Mouse (Mus musculus) MEL (cell line): ENCODE results near the gene Shank3. TPM values are rescaled to one million over a fixed set of nuclear protein-coding genes. Genes with fewer than 3 reads are reported as not detected.

ENCODE experiments used
- DNase-seq: peaks from one replicate; pipeline ENCODE4 v3.0.0; 2011; ENCODE audit warnings: low read depth, low spot score
- H3K27ac ChIP-seq: 2 replicates; pipeline ENCODE4 v1.5.1; 2012; ENCODE audit warnings: low read depth, mild to moderate bottlenecking, control low read depth, low read length, moderate library complexity; ENCODE audit not compliant: control insufficient read depth
- H3K27me3 ChIP-seq, 2 experiments: fragments of 150-350 bp in 1 of 2; sonication (generic) in 1 of 2; 2 replicates each; pipeline ENCODE4 v1.6.1; 2012; ENCODE audit warnings: low read length in 2 of 2, mild to moderate bottlenecking in 2 of 2, improper control_type of control experiment in 1 of 2, moderate library complexity in 1 of 2; ENCODE audit not compliant: insufficient read depth in 2 of 2, control insufficient read depth in 1 of 2
- H3K36me3 ChIP-seq, 2 experiments: 2 replicates each; pipeline ENCODE4 v1.6.1; 2012 to 2014; ENCODE audit warnings: low read length in 2 of 2, improper control_type of control experiment in 1 of 2, inconsistent platforms in 1 of 2, mild to moderate bottlenecking in 1 of 2; ENCODE audit not compliant: insufficient read depth in 2 of 2, control insufficient read depth in 1 of 2
- H3K4me1 ChIP-seq, 2 experiments: fragments of 150-350 bp in 1 of 2; sonication (generic) in 1 of 2; 2 replicates each; pipeline ENCODE4 v1.6.1; 2012; ENCODE audit warnings: low read length in 2 of 2, improper control_type of control experiment in 1 of 2, mild to moderate bottlenecking in 1 of 2; ENCODE audit not compliant: insufficient read depth in 2 of 2, control insufficient read depth in 1 of 2
- H3K4me3 ChIP-seq, 2 experiments: fragments of 150-350 bp in 1 of 2; sonication (generic) in 1 of 2; 2 replicates each; pipeline ENCODE4 v1.5.1; 2012; ENCODE audit warnings: low read depth in 2 of 2, low read length in 2 of 2, mild to moderate bottlenecking in 2 of 2, moderate library complexity in 2 of 2, control low read depth in 1 of 2, improper control_type of control experiment in 1 of 2; ENCODE audit not compliant: control insufficient read depth in 1 of 2, insufficient read depth in 1 of 2
- H3K79me2 ChIP-seq: 2 replicates; pipeline ENCODE4 v1.6.1; 2012; ENCODE audit warnings: mild to moderate bottlenecking, low read length, moderate library complexity; ENCODE audit not compliant: control insufficient read depth, poor library complexity, insufficient read depth
- H3K9ac ChIP-seq: 2 replicates; pipeline ENCODE4 v1.6.1; 2012; ENCODE audit warnings: low read depth, mild to moderate bottlenecking, control low read depth, low read length, moderate library complexity; ENCODE audit not compliant: control insufficient read depth, poor library complexity, severe bottlenecking
- H3K9me3 ChIP-seq: fragments of 150-350 bp; sonication (generic); replicated peaks from 2 replicates; pipeline ENCODE4 v1.6.1; 2012; ENCODE audit warnings: mild to moderate bottlenecking, low read length, improper control_type of control experiment, moderate library complexity; ENCODE audit not compliant: insufficient read depth
- CHD1 ChIP-seq: IDR thresholded peaks from 2 replicates; pipeline ENCODE4 v1.6.1; 2012; ENCODE audit warnings: low read depth, mild to moderate bottlenecking, inconsistent platforms, low read length, improper control_type of control experiment
- CHD2 ChIP-seq: IDR thresholded peaks from 2 replicates; pipeline ENCODE4 v1.6.1; 2011; ENCODE audit warnings: low read length, improper control_type of control experiment
- CTCF ChIP-seq, 3 experiments: IDR thresholded peaks in 2 of 3; conservative IDR thresholded peaks in 1 of 3; 2 replicates each; pipeline ENCODE4 v1.5.1; 2011 to 2012; ENCODE audit warnings: low read length in 3 of 3, low read depth in 2 of 3, mild to moderate bottlenecking in 2 of 3, improper control_type of control experiment in 1 of 3, inconsistent platforms in 1 of 3, mixed read lengths in 1 of 3, moderate library complexity in 1 of 3; ENCODE audit not compliant: control insufficient read depth in 1 of 3, insufficient read depth in 1 of 3, poor library complexity in 1 of 3, severe bottlenecking in 1 of 3
- E2F4 ChIP-seq: IDR thresholded peaks from 2 replicates; pipeline ENCODE4 v1.6.1; 2011; ENCODE audit warnings: low read depth, low read length, improper control_type of control experiment, borderline replicate concordance
- ETS1 ChIP-seq: IDR thresholded peaks from 2 replicates; pipeline ENCODE4 v1.6.1; 2012; ENCODE audit warnings: low read depth, mild to moderate bottlenecking, inconsistent platforms, low read length, improper control_type of control experiment, moderate library complexity
- GATA1 ChIP-seq: IDR thresholded peaks from 2 replicates; pipeline ENCODE4 v1.6.1; 2011; ENCODE audit warnings: low read depth, low read length, improper control_type of control experiment
- MAZ ChIP-seq: IDR thresholded peaks from 2 replicates; pipeline ENCODE4 v1.6.1; 2012; ENCODE audit warnings: low read depth, mild to moderate bottlenecking, inconsistent platforms, low read length, improper control_type of control experiment
- MXI1 ChIP-seq: IDR thresholded peaks from 2 replicates; pipeline ENCODE4 v1.6.1; 2011; ENCODE audit warnings: mild to moderate bottlenecking, low read depth, low read length, improper control_type of control experiment
- MYB ChIP-seq: IDR thresholded peaks from 2 replicates; pipeline ENCODE4 v1.6.1; 2011; ENCODE audit warnings: mild to moderate bottlenecking, low read depth, low read length, improper control_type of control experiment
- MYC ChIP-seq: IDR thresholded peaks from 2 replicates; pipeline ENCODE4 v1.6.1; 2011; ENCODE audit warnings: low read depth, mild to moderate bottlenecking, low read length, improper control_type of control experiment, moderate library complexity
- POLR2A ChIP-seq, 2 experiments: IDR thresholded peaks; 2 replicates each; pipeline ENCODE4 v1.6.1; 2011 to 2012; ENCODE audit warnings: low read length in 2 of 2, mild to moderate bottlenecking in 2 of 2, control low read depth in 1 of 2, improper control_type of control experiment in 1 of 2, low read depth in 1 of 2, moderate library complexity in 1 of 2; ENCODE audit not compliant: control insufficient read depth in 1 of 2, insufficient read depth in 1 of 2, poor library complexity in 1 of 2
- TBP ChIP-seq: IDR thresholded peaks from 2 replicates; pipeline ENCODE4 v1.8.0; 2011; ENCODE audit warnings: low read depth, low read length, improper control_type of control experiment
- UBTF ChIP-seq: IDR thresholded peaks from 2 replicates; pipeline ENCODE4 v1.6.1; 2012; ENCODE audit warnings: low read depth, mild to moderate bottlenecking, inconsistent platforms, low read length, improper control_type of control experiment, moderate library complexity, borderline replicate concordance; ENCODE audit not compliant: insufficient read depth
- USF1 ChIP-seq: IDR thresholded peaks from 2 replicates; pipeline ENCODE4 v1.6.1; 2014; ENCODE audit warnings: low read depth, mild to moderate bottlenecking, inconsistent platforms, low read length, improper control_type of control experiment, moderate library complexity
- USF2 ChIP-seq, 2 experiments: IDR thresholded peaks; 2 replicates each; pipeline ENCODE4 v1.6.1; 2011 to 2012; ENCODE audit warnings: improper control_type of control experiment in 2 of 2, low read length in 2 of 2, borderline replicate concordance in 1 of 2, inconsistent platforms in 1 of 2, low read depth in 1 of 2, mild to moderate bottlenecking in 1 of 2; ENCODE audit not compliant: insufficient read depth in 1 of 2
- ZC3H11A ChIP-seq: IDR thresholded peaks from 2 replicates; pipeline ENCODE4 v1.6.1; 2012; ENCODE audit warnings: low read depth, mild to moderate bottlenecking, inconsistent platforms, low read length, improper control_type of control experiment
- ZKSCAN1 ChIP-seq: IDR thresholded peaks from 2 replicates; pipeline ENCODE4 v1.6.1; 2012; ENCODE audit warnings: low read depth, mild to moderate bottlenecking, inconsistent platforms, low read length, improper control_type of control experiment, moderate library complexity
- ZMIZ1 ChIP-seq: IDR thresholded peaks from 2 replicates; pipeline ENCODE4 v1.6.1; 2012; ENCODE audit warnings: low read depth, mild to moderate bottlenecking, inconsistent platforms, low read length, improper control_type of control experiment, moderate library complexity
- ZNF384 ChIP-seq: IDR thresholded peaks from 2 replicates; pipeline ENCODE4 v1.6.1; 2012; ENCODE audit warnings: low read depth, mild to moderate bottlenecking, inconsistent platforms, low read length, improper control_type of control experiment
- polyA plus RNA-seq, 2 experiments: library from polyadenylated mRNA; stranded (reverse) in 1 of 2; unstranded in 1 of 2; fragments of >175 nt in 1 of 2; fragments of >200 nt in 1 of 2; gene quantifications; 2 replicates each; pipeline versions ENCODE4 v1.2.1 to v1.2.4; 2012; ENCODE audit warnings: low replicate concordance in 2 of 2, low read depth in 1 of 2; ENCODE audit not compliant: insufficient read length in 2 of 2, insufficient read depth in 1 of 2, missing spikeins in 1 of 2
- total RNA-seq: library from RNA; depleted of rRNA; stranded (reverse); fragments of 300-350 nt; gene quantifications from 2 replicates; pipeline ENCODE4 v1.2.3, GENCODE M21; 2012

The Shank3 gene
- total and polyA plus RNA-seq, 3 experiments: 14.2 to 20.3 TPM; not detected in 1

DNA sequence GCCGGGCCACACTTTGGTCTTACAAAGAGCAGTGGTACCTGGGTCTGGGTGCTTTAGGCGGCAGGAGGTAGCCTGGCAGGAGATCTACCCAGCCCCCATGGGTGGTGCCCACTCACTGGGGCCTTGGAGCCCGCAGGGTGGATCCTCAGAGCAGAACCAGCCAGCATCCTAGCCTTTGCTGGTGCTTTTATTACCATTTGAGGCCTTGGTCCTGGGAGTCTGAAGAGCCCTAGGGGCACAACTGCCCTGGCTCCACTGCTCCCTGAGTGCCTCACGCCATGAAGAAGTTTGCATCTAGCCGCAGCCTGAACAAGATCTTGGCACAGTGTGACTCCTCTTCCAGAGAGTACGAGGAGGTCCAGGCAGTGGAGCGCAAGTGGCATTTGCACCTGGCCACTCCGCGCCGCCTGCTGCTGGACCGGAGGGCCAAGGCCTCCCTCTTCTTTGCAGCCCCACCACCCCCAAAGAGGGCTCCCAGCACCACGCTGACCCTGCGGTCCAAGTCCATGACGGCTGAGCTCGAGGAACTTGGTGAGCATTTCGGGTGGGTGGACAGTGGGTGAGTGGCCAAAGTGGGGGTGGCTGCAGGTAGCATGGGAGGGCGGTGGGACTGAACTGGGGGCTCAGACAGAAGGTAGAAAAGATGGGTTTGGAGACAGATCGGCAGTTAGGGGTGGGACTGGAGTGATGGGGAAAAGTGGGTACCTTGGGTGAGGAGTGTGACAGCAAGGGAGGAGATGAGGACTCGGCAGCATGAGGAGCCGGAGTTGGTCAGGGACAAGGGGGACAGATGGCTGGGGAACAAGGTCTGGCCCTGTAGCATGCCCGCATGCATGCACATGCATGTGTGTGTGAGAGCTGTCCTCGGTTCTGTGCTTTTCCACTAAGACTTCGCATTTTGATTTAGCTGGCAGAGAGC lies 33.8 kb downstream of the Shank3 start (continued):
- TF ChIP-seq MYC (no peak), CHD2 (no peak)

DNA sequence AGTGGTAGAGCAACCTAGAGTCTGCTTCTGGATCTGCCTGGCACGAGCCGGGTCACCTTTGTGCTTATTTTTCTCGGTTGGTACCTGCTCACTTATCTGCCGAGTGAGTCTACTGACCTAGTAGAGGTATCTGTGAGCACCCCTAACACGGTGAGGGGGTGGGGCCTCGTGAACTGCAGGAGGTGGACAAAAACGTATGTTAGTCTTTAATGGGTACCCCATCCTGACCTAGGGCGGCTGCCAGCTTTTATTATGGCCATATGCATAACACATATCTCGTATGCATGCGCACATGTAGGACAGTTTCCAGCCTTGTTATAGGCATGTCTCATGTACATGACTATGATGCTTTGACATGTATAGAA lies 34.4 kb downstream of the Shank3 start:
- no peak for DNase-seq
- Histone ChIP-seq H3K36me3 (no peaks in the 10 kb centered on the region; a peak in 1 of 4 replicates), H3K27me3 (no peaks in the 10 kb centered on the region), H3K79me2 (no peaks in the 10 kb centered on the region), H3K9me3 (no peaks in the 10 kb centered on the region), H3K4me3 (no peak overlapping the region), H3K9ac (no peak overlapping the region), H3K27ac (no peak overlapping the region), H3K4me1 (no peaks in the 10 kb centered on the region)
- TF ChIP-seq E2F4 (no peak), POLR2A (IDR thresholded peaks at IDR 0.05; ENCODE audit: control insufficient read depth in 1 of 2, insufficient read depth in 1 of 2, low read depth in 1 of 2, low read length in 2 of 2, poor library complexity in 1 of 2) (no peak), TBP (no peak), UBTF (no peak), ZNF384 (no peak), CHD2 (no peak), ZMIZ1 (no peak), CHD1 (no peak), ETS1 (no peak), USF1 (no peak), ZC3H11A (no peak), ZKSCAN1 (no peak), CTCF (IDR thresholded peaks at IDR 0.05 in 2 of 3, conservative IDR thresholded peaks at IDR 0.05 in 1 of 3; ENCODE audit: control insufficient read depth in 1 of 3, insufficient read depth in 1 of 3, low read depth in 2 of 3, low read length in 3 of 3, poor library complexity in 1 of 3, severe bottlenecking in 1 of 3) (no peak), MXI1 (no peak), USF2 (IDR thresholded peaks at IDR 0.05; ENCODE audit: borderline replicate concordance in 1 of 2, insufficient read depth in 1 of 2, low read depth in 1 of 2, low read length in 2 of 2) (no peak)

DNA sequence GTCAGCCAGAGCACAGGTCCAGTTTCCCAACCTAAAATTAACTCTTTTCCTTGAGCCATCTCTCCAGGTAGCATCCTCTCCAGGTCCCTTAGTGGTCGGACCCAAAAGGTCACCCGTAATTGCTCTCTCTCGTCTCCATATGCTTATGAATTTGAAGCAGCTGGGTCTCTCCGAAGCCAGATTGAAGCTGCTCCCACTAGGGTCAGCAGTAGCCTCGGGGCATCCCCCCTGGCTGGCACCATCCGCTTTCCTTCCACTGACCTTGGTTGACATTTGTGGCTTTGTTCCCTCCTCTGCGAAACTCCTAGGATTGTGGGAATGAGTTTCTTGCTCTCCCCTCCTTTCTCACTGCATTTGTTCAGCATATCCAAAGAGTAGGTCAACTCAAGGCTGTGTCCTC lies 44.7 kb downstream of the Shank3 start:
- no peak for DNase-seq
- H3K36me3 ChIP-seq: no peaks in the 10 kb centered on the region; a peak in 2 of 4 replicates
- no peak for TF ChIP-seq UBTF
- no peak for TF ChIP-seq MXI1
- no peak for TF ChIP-seq MAZ
- TF ChIP-seq MYB: no peak
- TF ChIP-seq TBP: no peak
- TF ChIP-seq GATA1: no peak
- TF ChIP-seq MYC: no peak
- H3K79me2 ChIP-seq: no peaks in the 10 kb centered on the region
- H3K9me3 ChIP-seq: no peaks in the 10 kb centered on the region
- no peak overlapping the region for H3K9ac ChIP-seq
- no peaks in the 10 kb centered on the region for H3K27me3 ChIP-seq
- no peaks in the 10 kb centered on the region for H3K4me1 ChIP-seq
- no peak overlapping the region for H3K4me3 ChIP-seq
- no peak overlapping the region for H3K27ac ChIP-seq
